Mouse (Mus musculus) bone marrow macrophage, adult 2 months (primary cell): ENCODE data around the gene Hoga1. TPM values are rescaled to one million over a fixed set of nuclear protein-coding genes. Genes with fewer than 3 reads are reported as not detected.

Experiments used
- H3K27ac ChIP-seq: 2 replicates; pipeline ENCODE4 v1.5.1; 2012; ENCODE audit warnings: low read depth, low read length; ENCODE audit not compliant: insufficient read depth
- H3K4me1 ChIP-seq: 2 replicates; pipeline ENCODE4 v1.6.1; 2012; ENCODE audit warnings: low read length; ENCODE audit not compliant: control insufficient read depth, insufficient read depth
- H3K4me3 ChIP-seq: 2 replicates; pipeline ENCODE4 v1.5.1; 2012; ENCODE audit warnings: mild to moderate bottlenecking, low read length, moderate library complexity; ENCODE audit not compliant: insufficient read depth
- CTCF ChIP-seq: IDR thresholded peaks from 2 replicates; pipeline ENCODE4 v1.5.1; 2012; ENCODE audit warnings: low read depth, mild to moderate bottlenecking, low read length, moderate library complexity
- POLR2A ChIP-seq: IDR thresholded peaks from 2 replicates; pipeline ENCODE4 v1.6.1; 2012; ENCODE audit warnings: mild to moderate bottlenecking, low read depth, low read length, borderline replicate concordance
- polyA plus RNA-seq: library from polyadenylated mRNA; stranded (reverse); fragments of >200 nt; gene quantifications from 2 replicates; pipeline ENCODE4 v1.2.4, GENCODE M21; 2012; ENCODE audit not compliant: missing spikeins, insufficient read depth, insufficient read length

The Hoga1 gene
- polyA plus RNA-seq, 1 experiment, result 2.3 TPM

DNA sequence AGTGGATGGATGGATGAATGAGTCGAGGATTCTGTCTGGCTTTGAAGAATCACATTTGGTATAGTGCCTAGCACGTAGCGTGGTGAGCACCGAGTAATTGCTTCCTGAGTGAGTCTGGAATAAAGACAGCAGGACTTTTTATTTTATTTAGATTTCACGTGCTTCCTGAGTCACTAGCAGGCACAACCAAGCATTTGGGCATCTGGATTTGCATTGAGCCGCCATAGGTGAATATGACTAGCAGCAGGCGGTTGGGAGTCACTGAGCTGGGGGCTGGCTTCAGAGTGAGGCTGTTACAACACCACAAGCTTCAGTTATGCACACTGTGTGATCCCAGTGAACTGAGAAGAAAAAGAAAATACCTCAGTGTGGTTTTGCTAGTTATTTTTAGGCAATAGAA, 36.3 kb upstream of the Hoga1 start:
- Histone ChIP-seq H3K4me1 (peaks cover 52% of the 10 kb centered on the region), H3K27ac (no peak overlapping the region), H3K4me3 (no peak overlapping the region)
- TF ChIP-seq POLR2A (no peak), CTCF (no peak)

DNA sequence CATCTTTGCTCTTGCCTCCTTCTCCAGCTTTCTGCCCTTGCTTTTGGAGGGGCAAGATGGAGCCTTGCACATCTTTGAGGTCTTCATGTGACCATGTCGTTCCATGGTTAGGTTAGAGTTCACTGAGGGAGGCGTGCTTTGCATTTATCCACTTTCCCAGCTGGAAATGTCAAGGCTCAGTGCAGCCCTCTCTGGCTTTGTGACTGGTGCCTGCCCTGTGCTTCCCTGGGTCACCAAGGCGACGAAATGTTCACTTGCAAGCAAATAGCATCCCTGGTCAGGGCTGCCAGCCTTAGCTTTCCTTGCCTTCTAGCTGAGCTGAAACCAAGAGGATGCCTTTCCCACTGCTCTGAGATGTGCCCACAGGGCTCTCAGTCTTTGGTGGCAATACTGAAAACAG, 35.0 kb upstream of the Hoga1 start:
- Histone ChIP-seq H3K4me3 (no peak overlapping the region), H3K4me1 (peaks cover 39% of the 10 kb centered on the region), H3K27ac (no peak overlapping the region)
- TF ChIP-seq POLR2A, result no peak
- no peak for TF ChIP-seq CTCF

DNA sequence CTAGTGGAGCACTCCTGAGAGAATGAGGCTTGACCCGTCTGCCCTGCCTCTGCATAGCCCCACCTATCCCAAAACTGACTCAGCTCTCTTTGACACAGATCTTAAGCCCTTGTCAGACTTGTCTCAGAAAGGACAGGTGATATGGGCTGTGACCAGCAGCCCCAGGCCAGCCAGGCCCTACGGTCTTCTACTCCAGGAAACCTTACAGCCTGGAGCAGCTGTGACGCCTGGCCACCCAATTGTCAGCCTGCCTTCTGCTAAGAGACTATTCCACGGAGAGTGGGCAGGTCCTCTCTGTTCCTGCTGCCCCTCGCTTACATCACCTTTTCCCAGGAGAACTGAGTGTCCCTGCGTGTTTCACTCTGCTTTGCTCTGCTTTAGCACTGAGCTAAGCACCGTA, 34.3 kb upstream of the Hoga1 start:
- Histone ChIP-seq H3K27ac (no peak overlapping the region), H3K4me3 (no peak overlapping the region), H3K4me1 (peaks cover 41% of the 10 kb centered on the region)
- TF ChIP-seq POLR2A (no peak), CTCF (no peak)

DNA sequence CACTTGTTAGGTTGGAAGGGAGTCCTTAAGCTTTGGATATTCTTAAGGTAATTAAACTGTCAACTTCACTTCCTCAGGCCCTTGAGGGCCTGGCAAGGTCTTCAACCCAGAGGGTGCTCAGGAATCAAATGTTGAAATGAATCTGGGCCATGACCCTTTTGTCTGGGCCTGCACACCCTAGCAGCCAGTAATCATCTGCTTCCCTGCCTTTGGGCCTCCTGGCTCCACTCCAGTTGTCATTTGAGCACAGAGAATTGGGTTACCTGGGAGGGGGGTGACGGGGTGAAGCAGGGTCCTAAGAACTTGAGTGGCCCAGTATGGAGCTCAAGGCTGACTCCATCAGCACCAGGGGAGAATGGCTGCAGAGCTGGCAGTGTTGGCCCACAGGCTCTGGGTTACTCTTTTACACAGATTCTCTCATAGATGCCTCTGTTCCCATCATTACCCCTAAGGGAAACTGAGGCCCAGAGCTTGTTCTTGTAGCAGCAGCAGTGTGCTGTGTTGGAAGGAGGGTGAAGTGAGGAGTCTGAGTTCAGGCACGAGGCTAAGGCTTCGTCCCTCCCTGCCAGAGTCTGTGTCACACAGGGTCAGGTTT, 31.1 kb upstream of the Hoga1 start:
- no peak overlapping the region for H3K27ac ChIP-seq
- no peak for TF ChIP-seq POLR2A
- TF ChIP-seq CTCF, result no peak

DNA sequence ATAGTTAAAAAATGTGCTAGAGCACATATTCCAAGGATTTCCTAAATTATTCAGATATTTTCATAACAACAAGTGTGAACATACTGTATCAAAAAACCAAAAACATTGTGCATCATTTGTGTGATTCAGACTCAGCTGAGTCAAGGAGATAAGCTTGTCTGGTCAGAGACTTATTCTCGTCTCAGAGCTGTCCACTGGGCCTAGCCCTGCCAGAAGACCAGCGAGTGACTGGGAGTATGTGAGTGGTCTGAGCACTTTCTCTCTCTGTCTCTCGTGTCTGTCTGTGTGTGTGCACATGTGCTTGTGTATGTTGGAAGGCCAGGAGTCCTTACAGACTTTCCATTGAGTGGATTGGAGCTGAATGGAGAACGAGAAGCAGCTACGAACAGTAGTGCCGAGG, 30.4 kb upstream of the Hoga1 start:
- Histone ChIP-seq H3K27ac (no peak overlapping the region), H3K4me1 (peaks cover 41% of the 10 kb centered on the region), H3K4me3 (no peak overlapping the region)
- no peak for TF ChIP-seq POLR2A
- no peak for TF ChIP-seq CTCF

More for the DNA sequence above, 31.1 kb upstream of the Hoga1 start:
- peaks cover 41% of the 10 kb centered on the region for H3K4me1 ChIP-seq
- H3K4me3 ChIP-seq, result no peak overlapping the region

DNA sequence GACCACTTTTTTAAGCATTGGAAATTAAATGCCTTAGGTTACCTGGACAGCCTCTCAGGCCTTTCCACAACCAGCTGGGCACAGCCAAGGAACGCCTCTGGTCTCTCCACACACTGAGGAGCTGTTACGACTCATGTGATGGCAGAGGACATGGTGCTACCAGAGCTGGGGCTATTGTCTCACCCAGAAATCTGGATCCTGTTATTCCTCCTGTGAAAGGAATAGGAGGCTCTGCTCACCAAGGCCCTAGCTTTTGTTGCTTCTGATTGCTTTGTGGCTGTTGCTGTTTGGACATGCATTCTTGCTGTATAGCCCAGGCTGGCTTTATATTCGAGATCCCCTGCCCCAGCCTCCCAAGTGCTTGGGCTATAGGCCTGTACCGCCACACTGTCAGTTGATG, 29.2 kb upstream of the Hoga1 start:
- peaks cover 50% of the 10 kb centered on the region for H3K4me1 ChIP-seq
- peak overlapping the region; percentile 80 for H3K27ac ChIP-seq
- no peak overlapping the region for H3K4me3 ChIP-seq
- TF ChIP-seq CTCF (no peak), POLR2A (no peak)

DNA sequence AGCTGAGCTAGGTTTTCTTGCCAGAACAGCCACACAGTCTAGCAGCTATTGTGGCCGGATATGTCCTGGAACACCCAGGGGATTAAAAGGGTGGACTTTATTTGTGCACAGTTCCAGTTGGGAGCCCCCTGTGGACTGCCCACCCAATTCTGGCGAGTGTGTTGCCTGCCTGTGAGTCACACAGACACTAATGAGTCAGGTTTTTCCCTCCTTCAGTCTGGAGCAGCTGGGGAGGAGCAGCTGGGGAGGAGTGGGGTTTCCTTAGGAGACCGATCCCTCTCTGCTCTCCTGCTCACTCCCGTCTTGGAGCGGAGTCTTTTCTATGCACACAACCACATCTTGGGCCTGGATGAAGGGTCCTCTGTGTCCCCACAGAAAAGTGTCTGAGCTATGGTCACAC, 28.6 kb upstream of the Hoga1 start:
- H3K4me3 ChIP-seq, result peak overlapping the region; percentile 37; the same call in 1 of the 2 replicates
- TF ChIP-seq POLR2A (no peak), CTCF (no peak)
- H3K27ac ChIP-seq, result peak overlapping the region; percentile 80
- H3K4me1 ChIP-seq, result peaks cover 54% of the 10 kb centered on the region

DNA sequence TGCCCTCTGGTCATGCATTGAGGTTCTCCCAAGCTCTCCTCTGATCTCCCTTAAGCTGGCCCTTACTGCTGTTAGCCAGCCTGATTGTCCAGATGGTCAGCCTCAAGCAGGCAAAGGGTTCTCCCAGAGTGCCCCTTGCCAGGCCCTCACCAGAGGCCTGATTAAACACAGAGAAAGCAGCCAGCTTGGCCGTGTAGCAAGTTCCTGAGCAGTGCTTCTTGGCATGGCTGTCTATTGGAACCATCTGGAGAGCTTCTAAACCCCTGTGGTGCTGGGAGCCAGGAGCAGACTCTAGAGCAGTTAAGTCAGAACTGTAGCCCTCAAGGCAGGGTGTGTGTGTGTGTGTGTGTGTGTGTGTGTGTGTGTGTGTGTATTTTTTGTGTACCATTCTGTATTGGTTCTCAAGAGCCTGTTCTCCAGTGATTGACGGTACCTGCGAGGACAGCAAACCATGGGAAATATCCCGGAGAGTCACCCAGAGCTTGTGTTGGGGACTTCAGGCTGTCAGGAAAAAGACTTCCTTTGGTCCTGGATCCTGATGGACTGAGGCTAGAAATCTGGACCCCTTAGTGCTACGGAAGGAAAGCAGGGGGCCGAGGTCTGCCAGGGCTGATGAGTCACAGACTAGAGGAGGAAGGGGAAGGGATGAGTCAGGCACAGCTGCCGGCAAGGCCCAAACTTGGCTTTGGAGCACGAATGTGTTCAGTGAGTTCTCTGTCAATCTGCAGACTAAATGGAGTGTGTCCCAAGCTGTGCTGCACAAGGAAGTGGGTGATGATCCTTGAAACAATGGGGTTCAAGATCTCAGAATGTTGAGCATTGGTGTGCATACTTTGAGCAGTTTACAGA, 27.8 kb upstream of the Hoga1 start:
- TF ChIP-seq POLR2A, result no peak
- no peak for TF ChIP-seq CTCF
- peaks cover 61% of the 10 kb centered on the region for H3K4me1 ChIP-seq
- peak overlapping the region; percentile 37 for H3K4me3 ChIP-seq
- H3K27ac ChIP-seq, result peak overlapping the region; percentile 80

DNA sequence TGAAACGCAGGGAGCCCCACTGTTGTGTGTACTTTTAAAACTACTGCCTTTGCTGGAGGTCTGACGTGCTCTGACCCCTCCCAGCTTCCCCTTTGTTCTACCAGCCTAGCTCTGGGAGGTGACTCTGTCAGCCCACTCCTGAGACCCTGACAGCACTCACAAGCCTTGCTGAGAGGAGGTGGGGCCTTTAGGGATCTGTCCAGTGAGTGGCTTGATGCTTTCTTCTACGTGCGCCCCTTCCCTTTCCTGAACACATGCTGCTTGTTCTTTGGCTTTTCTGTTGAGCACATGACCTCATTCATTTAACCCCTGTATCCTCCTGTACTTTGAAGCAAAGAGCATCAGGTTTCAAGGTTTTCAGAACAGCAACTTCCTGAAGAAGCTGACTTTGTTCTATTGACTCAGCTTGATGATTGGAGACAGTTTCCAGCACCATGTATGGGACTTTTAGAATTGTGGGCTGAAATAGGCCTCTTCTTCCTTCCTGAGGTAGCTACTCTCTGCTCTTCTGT, 26.3 kb upstream of the Hoga1 start:
- H3K4me1 ChIP-seq, result peaks cover 72% of the 10 kb centered on the region
- peak overlapping the region; percentile 2; the same call in 1 of the 2 replicates for H3K4me3 ChIP-seq
- H3K27ac ChIP-seq, result peak overlapping the region; percentile 80
- TF ChIP-seq POLR2A (no peak), CTCF (no peak)
